Mouse (Mus musculus): Measurements from ENCODE around the gene Ankdd1a. TPM values are rescaled to one million over a fixed set of nuclear protein-coding genes. Genes with fewer than 3 reads are reported as not detected.

Gene Ankdd1a
- total RNA-seq, 2 experiments from 2014 or later = not detected

Other genes with a start within 250 kb of the Ankdd1a start
- 10 to 100 TPM; 53.5 to 59.6 TPM for gene Clpx, start 225.9 kb downstream of the Ankdd1a start, total RNA-seq (2021)
- gene Pdcd7, start 174.1 kb downstream of the Ankdd1a start, total RNA-seq (2021) = 10 to 100 TPM; 14.0 to 14.5 TPM
- gene Ubap1l, start 159.2 kb downstream of the Ankdd1a start, total RNA-seq (2021) = under 1 TPM; 0.44 to 0.66 TPM
- 10 to 100 TPM; 10.2 to 10.6 TPM for gene Kbtbd13, start 128.5 kb downstream of the Ankdd1a start, total RNA-seq (2021)
- 1 to 10 TPM; 8.7 to 9.2 TPM for gene Rasl12, start 121.7 kb downstream of the Ankdd1a start, total RNA-seq (2021)
- not detected for gene Slc51b, start 97.2 kb downstream of the Ankdd1a start, total RNA-seq (2021)
- 10 to 100 TPM in 1 of 2 experiments, 1 to 10 TPM in 1; 9.5 to 10.3 TPM for gene Mtfmt, start 84.4 kb downstream of the Ankdd1a start, total RNA-seq (2021)
- 10 to 100 TPM; 72.6 to 85.4 TPM for gene Spg21, start 59.2 kb downstream of the Ankdd1a start, total RNA-seq (2021)
- gene Plekho2, start 59.8 kb upstream of the Ankdd1a start, total RNA-seq (2021) = 10 to 100 TPM; 23.6 to 26.0 TPM
- 1 to 10 TPM; 3.0 TPM for gene Pif1, start 67.0 kb upstream of the Ankdd1a start, total RNA-seq (2021)
- 1 to 10 TPM; 5.1 to 5.6 TPM for gene Rbpms2, start 109.5 kb upstream of the Ankdd1a start, total RNA-seq (2021)
- 100 to 1,000 TPM; 232 to 238 TPM for gene Oaz2, start 147.8 kb upstream of the Ankdd1a start, total RNA-seq (2021)